Mouse (Mus musculus) megakaryocyte, adult 5-6 weeks (primary cell): ENCODE data around the gene Atp4a. TPM values are rescaled to one million over a fixed set of nuclear protein-coding genes. Genes with fewer than 3 reads are reported as not detected.

ENCODE experiments used
- ATAC-seq: 2 replicates; pipeline ENCODE4 v1.8.0; 2016; ENCODE audit warnings: mild to moderate bottlenecking, inconsistent platforms; ENCODE audit not compliant: poor library complexity, severe bottlenecking
- total RNA-seq, 2 experiments: library from RNA; stranded (forward) in 1 of 2; stranded (reverse) in 1 of 2; fragments of 153-499, 151-499 nt in 1 of 2; fragments of 221-1000, 200-1000 nt in 1 of 2; gene quantifications; 2 replicates each; pipeline versions ENCODE4 v1.2.3 to v1.2.4; 2015 to 2017

Gene Atp4a
- total RNA-seq (2015) (0.71 and 1.3 TPM in 2 replicates), total RNA-seq (2017) (0.04 TPM in 1 of 2 replicates, not detected in the other)

DNA sequence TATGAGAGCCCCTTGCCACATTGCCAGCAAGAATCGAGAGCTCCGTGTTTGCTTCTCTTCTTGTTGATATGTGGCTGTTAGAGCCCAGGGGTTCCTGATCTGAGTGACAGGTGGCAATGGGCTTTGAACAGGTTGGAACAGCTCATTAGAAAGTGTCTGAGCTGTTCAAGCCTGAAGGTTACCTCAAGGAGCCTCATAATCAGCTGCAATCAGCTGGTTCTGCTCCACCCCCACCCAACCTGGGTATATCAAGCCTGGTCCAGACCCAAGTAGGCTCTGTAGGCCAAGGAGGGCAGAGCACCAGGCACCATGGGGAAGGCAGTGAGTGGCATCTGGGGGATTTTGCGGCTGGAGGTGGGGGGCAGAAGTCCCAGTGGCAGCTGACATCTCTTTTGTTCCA lies at the start of gene Atp4a:
TSS of gene Atp4a (plus strand) at position 268 of the 400 bp plus-strand sequence.
- ATAC-seq, result no peak

GRCm38 (mm10) chr7:30664529-30665200 lies 47.3 kb upstream of the Atp4a start, which contains the start of gene Haus5:
Haus5 (minus strand) TSS chr7:30664994.
- peak; percentile 100 for ATAC-seq

- ATAC-seq, result no peak
Measured at GRCm38 (mm10) chr7:30665321-30665720, 46.7 kb upstream of the Atp4a start.

DNA sequence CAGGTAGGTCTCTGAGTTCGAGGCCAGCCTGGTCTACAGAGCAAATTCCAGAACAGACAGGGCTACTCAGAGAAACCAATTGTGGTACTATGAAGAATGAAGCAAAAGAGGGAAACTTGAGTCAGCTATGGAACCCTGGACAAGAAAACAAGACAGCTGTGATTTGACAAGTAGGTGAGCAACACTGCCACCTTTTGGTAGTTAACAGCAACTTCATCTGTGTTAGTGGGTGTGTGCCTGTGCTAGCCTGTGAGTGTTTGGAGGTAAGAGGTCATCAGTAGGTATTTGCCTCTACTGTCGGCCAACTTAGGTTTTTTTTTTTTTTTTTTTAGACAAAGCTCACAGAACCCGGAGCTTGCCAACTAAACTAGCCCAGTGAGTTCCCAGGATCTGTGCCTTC lies 42.8 kb upstream of the Atp4a start:
- ATAC-seq, result peak; percentile 62

- no peak for ATAC-seq
Measured at GRCm38 (mm10) chr7:30671480-30671879, 40.5 kb upstream of the Atp4a start, which contains the start of gene Pmis2. Pmis2 (minus strand) TSS chr7:30671605.

DNA sequence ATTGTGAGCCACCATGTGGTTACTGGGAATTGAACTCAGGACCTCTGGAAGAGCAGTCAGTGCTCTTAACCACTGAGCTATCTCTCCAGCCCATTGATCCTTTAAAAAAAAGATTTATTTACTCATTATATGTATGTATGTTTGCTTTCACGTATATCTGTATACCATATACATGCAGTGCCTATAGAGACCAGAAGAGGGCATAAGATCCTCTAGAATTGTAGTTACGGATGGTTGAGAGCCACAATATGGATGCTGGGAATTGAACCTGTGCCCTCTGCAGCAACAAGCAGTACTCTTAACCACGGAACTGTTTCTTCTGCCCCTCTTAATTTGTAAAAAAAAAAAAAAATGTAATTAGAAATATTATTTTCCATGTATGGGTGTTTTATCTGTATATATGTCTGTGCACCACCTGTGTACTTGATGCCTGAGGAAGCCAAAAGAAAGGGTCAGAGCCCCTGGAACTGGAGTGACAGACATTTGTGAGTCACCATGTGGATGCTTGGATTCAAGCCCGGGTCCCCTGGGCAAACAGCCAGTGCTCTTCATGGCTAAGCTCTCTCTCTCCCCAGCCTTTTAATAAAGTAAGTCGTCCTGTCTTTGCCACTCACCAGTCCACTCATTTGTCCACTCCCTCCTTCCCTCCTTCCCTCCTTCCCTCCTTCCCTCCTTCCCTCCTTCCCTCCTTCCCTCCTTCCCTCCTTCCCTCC lies 33.6 kb upstream of the Atp4a start:
- no peak for ATAC-seq

DNA sequence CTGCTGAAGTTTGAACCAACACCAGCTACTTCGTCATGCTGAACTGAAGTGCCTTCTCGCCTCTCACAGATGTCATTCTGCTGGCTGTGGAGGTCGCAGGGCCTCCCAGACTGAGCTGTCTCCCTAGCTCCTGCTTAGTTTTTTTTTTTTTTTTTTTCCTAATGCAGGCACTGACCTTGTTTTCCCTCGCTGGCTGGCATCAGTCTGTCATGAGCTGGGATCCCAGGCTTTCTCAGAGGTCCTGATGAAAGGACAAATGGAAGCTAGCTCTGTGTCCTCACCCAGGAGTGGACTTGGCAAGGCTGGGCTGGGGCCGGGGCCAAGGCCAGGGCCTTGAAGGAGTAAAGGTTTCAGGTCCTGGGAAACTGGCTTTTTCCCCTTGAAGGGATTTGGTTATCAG lies 30.1 kb upstream of the Atp4a start:
- ATAC-seq, result no peak

DNA sequence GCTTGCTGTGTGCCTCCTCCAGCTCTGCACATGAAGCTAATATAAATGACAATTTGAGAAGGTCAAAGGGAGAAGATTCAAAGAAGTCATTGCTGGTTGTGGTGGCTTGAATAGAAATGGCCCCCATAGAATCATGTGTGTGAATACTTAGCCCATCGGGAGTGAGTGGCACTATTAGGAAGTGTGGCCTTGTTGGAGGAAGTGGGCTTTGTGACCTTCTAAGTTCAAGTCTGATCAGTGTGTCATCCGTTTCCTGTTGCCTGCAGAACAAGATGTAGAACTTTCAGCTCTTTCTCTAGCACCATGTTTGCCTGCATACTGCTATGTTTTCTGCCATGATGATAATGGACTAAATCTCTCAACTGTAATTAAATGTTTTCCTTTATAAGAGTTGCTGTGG lies 28.6 kb upstream of the Atp4a start:
- peak; percentile 54 for ATAC-seq

DNA sequence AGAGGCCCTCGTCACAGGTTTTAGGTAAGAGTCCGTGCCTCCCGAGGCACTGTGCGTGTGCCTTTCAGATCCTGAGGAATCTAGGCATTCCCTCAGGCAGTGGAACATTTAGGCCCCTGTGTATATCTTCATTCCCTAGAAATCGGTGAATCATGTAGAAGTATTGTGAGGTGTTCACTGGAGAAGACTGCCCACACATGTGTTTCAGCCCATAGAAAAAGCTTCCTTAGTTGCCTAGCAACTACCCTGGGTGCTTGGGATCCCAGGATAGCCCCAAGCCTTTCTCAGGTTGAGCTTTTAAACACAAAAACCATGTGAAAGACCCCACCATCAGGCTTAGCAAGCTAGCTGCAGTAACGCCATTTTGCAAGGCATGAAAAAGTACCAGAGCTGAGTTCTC lies 23.7 kb upstream of the Atp4a start:
- no peak for ATAC-seq

DNA sequence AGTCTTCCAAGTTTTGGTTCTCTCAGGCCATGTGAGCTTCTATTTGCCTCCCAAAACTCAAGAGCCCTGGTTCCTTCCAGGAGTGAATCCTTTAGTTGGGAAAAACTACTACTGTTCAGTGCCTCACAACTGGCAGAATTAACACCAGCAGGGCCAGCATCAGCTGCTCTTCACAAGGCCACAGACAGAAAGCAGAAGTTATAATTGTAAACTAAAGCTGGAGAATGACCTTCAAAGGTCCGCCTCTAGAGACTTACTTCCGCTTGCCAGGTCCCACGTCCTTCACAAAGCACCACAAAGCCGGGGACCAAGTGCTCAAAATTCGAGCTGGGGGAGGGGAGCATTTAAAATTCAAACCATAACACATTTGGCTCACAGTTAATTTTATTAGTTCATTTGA lies 13.9 kb upstream of the Atp4a start:
- peak; percentile 85 for ATAC-seq

DNA sequence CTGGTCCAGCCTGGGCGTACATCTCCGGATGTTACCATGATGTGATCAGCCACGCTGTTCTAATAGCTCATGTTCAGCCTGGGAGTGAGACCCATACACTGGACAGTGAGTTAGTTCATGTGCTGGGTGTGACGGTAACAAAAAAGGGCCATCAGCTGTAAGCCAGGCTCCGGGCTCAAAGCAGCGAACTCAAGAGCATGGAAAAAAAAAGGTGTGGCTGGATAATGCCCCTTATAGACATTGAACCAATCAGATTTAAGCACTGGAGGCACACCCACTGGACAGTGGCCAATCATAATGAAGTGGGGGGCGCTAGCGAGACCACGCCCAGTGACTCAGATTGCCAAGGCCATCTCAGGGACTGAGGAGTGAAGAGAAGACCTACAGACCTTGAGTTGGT lies 13.4 kb upstream of the Atp4a start, which contains the start of gene 2200002J24Rik:
TSS of gene 2200002J24Rik (plus strand) at position 338 of the 400 bp plus-strand sequence.
- no peak for ATAC-seq

DNA sequence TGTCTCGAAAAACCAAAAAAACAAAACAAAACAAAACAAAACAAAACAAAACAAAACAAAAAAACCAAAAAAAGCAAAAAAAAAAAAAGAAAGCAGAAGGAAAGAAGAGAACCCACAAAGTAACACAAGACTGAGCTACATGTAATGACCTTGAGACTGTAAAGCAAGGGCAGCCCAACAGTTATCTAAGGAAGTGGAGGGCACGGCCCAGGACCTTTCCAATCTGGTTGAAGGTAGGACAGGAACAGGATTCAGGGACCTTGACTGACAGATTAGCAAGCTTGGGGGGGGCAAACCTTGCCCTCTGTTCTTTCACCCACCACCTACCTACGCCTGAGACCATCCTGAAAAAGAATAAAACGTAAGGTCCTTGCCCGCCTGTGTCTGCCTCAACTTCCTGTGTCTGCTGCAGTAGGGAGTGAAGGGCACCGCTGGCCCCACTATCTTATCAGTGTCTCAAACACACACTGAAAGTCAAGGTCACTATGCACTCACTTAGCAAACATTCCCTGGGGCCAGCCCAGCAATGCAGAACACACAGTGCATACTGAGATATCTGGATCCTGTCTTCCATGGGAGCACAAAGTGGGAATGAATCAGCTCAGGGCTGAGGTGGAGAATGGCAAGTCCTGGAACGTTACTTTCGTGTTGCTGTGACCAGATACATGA lies 5.7 kb upstream of the Atp4a start:
- no peak for ATAC-seq

- ATAC-seq, result no peak
Measured at GRCm38 (mm10) chr7:30707441-30707840, 4.6 kb upstream of the Atp4a start.

GRCm38 (mm10) chr7:30717006-30717715 lies 5.2 kb downstream of the Atp4a start:
- ATAC-seq, result peak; percentile 86

- ATAC-seq, result no peak
Measured at GRCm38 (mm10) chr7:30717716-30718046, 5.7 kb downstream of the Atp4a start.

GRCm38 (mm10) chr7:30719669-30720068 lies 7.7 kb downstream of the Atp4a start:
- ATAC-seq, result no peak

GRCm38 (mm10) chr7:30721286-30721685 lies 9.3 kb downstream of the Atp4a start:
- no peak for ATAC-seq

GRCm38 (mm10) chr7:30723274-30723953 lies 11.4 kb downstream of the Atp4a start:
- ATAC-seq, result no peak

GRCm38 (mm10) chr7:30728214-30728613 lies 16.2 kb downstream of the Atp4a start:
- no peak for ATAC-seq

- no peak for ATAC-seq
Measured at GRCm38 (mm10) chr7:30728739-30729395, 16.9 kb downstream of the Atp4a start.
